Mouse (Mus musculus): Measurements from ENCODE around the gene Tnxb. TPM values are rescaled to one million over a fixed set of nuclear protein-coding genes. Genes with fewer than 3 reads are reported as not detected.

Tnxb gene
- polyA plus RNA-seq, 1 experiment from 2014 or later: not detected

DNA sequence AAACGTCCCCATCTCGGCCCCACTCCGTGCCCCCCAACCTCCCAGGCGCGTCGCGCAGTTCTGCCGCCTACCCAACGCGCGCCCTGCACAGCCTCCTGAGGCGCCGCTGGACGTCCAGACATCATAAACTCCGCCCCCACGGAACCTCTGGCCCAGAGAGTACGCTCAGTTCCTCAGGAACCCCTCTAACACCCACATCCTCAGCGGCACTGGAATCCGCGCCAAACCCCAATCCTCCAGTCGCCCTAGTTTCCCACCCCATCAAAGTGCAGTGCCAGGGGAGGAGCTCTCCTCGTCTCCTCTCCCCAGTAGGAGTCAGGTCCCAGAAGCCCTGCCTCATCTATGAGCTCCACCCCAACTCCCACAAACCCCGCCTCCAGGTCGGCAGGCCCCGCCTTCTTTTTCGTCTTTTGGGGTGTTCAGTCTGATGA is 38.1 kb upstream of the Tnxb start:
- Histone ChIP-seq H3K79me2 (ENCODE audit: inconsistent target) (no peaks in the 10 kb centered on the region; the same call in 1 of the 2 replicates), H3K4me3 (ENCODE audit: inconsistent target) (peak overlapping the region; percentile 20; the same call in 1 of the 2 replicates), H3K27ac (peak overlapping the region; percentile 89), H3K36me3 (ENCODE audit: inconsistent target) (no peaks in the 10 kb centered on the region)
- 1% methylated on average over 15 of the region's 26 CpGs for WGBS (ENCODE audit: missing documents)

DNA sequence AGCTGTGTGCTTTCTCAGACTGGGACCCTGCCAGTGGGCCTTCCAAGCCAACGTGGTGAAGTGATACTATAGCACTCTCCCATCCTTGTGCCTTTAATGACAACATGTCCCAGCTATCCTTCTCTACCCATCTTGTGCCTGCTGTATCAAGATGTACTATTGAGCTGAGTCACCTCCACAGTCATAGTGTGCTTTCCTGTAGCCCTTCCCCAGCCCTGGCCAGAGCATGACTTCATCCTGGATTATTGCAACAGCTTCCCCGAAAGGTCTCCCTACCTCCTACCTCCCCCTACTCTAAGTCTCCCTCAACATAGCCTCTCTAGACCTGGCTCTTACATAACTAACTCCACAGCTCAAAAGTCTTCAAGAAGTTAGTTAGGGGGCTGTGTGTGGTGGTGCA is 34.7 kb upstream of the Tnxb start:
- H3K36me3 ChIP-seq (ENCODE audit: inconsistent target): no peaks in the 10 kb centered on the region
- no peaks in the 10 kb centered on the region; the same call in 1 of the 2 replicates for H3K79me2 ChIP-seq (ENCODE audit: inconsistent target)
- no peak overlapping the region for H3K4me3 ChIP-seq (ENCODE audit: inconsistent target)
- WGBS (ENCODE audit: missing documents): 28% methylated on average over 2 of the region's 2 CpGs
- H3K27ac ChIP-seq: no peak overlapping the region

DNA sequence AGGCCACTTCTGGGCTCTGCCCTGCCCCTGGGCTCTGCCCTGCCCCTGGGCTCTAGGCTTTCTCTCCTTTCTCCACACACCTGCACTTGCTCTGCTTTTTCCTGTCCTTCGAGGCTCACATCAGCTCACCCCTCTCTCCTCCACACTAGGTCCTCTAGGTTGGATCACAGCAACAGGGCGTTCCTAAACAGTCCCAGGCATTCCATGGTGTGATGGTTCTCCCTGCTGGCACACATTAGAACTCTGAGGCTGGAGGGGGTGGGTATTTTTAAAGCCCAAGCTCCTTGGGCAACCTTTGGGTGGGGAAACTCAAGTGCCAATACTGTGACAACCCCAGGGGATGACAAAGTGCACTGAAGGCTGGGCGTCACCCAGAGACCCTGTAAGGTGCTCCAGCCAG is 32.9 kb upstream of the Tnxb start:
- Histone ChIP-seq H3K4me3 (ENCODE audit: inconsistent target) (no peak overlapping the region), H3K27ac (peak overlapping the region; percentile 90), H3K79me2 (ENCODE audit: inconsistent target) (no peaks in the 10 kb centered on the region; the same call in 1 of the 2 replicates), H3K36me3 (ENCODE audit: inconsistent target) (no peaks in the 10 kb centered on the region)
- 89% methylated on average over 2 of the region's 3 CpGs for WGBS (ENCODE audit: missing documents)

DNA sequence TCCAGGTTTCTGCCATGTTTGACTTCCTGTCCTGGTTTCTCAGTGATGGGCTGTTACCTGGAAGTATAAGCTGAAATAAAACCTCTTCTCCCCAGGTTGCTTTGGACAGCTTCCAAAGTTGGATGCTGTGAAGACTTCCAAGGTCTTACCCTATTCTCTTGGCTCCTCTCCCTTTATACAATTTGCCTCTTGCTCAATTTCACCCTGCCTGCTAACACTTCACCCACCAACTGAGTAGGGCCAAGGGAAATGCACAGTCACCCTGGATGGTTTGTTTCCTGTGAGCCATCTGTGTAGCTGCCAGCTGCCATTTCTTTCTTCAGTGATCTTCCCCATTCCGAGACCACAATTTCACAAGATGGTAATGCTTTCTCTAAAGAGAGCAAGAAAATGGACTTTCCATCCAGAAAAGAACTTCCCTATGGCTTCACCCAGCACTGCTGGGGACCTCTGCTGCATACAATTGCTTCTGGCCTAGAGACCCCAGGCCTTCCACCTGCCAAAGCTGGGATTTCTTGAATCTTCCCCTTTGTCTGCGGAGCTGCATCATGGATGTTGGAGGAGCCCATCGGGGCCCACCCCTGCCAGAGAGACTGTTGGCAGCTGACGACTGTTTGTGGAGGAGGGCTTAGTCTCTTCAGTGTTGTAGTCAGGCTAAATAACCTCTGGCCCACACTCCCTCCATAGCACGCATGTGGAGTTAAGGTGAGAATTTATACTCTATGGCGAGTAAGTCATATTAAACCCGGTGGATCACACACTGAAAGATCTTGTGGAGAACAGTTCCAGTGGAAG is 30.7 kb upstream of the Tnxb start:
- Histone ChIP-seq H3K27ac (peak overlapping the region; percentile 90), H3K79me2 (ENCODE audit: inconsistent target) (no peaks in the 10 kb centered on the region; the same call in 1 of the 2 replicates), H3K36me3 (ENCODE audit: inconsistent target) (no peaks in the 10 kb centered on the region), H3K4me3 (ENCODE audit: inconsistent target) (no peak overlapping the region)
- WGBS (ENCODE audit: missing documents): 50% methylated on average over 7 of the region's 7 CpGs

DNA sequence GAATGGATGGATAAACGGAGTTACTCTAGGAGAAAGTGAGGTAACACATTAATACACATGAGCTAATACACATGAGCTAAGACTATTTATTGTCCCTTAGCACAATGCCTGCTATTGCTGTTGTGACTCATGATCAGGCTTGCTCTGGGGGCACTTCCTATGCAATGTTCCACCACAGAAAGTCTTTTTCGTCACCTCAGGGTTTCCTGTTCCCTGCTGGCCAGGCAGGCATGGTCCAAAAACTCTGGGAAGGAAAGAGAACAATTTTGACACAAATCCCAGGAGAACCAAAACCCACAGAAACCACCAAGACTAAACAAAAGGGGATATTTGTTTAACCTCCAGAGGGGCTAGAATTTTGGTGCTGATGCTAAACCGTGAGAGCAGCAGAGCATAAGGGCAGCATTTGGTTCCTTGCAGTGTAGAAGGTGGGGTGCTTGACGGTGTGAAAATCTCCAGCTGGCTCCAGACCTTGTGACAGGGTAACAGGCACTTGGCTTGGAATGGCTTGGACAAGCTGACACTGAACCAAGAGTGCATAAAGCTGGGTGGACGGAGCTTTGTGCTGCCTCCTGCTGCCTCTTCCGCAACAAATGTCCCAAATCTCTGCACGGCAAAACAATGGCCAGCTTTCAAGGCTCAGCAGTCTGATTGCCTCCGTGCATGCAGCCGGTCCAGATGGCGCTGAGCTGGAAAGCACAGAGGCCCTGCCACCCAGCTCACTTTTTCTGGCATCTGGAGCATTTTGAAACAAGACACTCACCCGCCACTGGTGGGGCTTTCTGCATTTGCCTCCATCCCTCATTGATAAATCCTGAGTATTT is 29.3 kb upstream of the Tnxb start:
- H3K27ac ChIP-seq: peak overlapping the region; percentile 90
- no peaks in the 10 kb centered on the region for H3K36me3 ChIP-seq (ENCODE audit: inconsistent target)
- peaks cover 13% of the 10 kb centered on the region; the same call in 1 of the 2 replicates for H3K79me2 ChIP-seq (ENCODE audit: inconsistent target)
- H3K4me3 ChIP-seq (ENCODE audit: inconsistent target): no peak overlapping the region
- WGBS (ENCODE audit: missing documents): 53% methylated on average over 11 of the region's 11 CpGs

DNA sequence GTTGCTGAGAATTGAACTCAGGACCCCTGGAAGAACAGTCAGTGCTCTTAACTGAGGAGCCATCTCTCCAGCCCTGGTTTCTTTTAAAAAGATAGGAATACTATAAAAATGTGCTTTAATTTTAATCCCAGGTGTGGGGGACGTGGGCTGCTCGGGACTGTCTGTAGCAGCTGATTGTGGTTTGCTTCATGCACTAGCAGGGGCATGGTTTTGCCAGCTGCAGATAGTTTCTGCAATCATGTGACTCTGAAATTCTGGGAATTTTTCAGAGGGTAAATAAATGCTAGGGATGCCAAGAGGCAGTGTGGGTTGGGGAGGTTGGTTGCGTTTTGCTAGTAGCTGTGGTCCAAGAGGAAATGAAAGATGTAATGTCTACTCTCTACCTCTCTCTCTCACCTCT is 28.4 kb upstream of the Tnxb start:
- no peak overlapping the region for H3K4me3 ChIP-seq (ENCODE audit: inconsistent target)
- WGBS (ENCODE audit: missing documents): 73% methylated on average over 3 of the region's 3 CpGs
- H3K79me2 ChIP-seq (ENCODE audit: inconsistent target): peaks cover 18% of the 10 kb centered on the region; the same call in 1 of the 2 replicates
- H3K36me3 ChIP-seq (ENCODE audit: inconsistent target): no peaks in the 10 kb centered on the region
- peak overlapping the region; percentile 90 for H3K27ac ChIP-seq

DNA sequence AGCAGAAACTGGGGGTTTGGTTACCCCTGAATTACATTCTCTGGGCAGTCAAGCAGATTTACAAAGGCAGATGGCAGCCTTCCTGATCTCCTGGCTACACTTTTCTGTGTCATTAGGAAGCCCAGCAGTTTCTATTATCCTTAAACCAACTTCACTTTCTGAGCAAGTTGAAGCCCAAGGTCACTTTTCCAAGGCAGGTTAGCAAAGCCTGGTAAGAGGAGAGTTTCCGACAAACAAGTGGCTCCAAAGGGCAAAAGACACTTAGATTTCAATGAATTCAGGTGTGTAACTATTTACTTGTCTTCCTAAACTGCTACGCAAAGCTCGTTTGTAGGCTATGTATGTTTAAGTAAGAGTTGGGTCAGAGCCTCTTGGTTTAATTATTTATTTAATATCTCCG is 27.0 kb upstream of the Tnxb start:
- Histone ChIP-seq H3K36me3 (ENCODE audit: inconsistent target) (no peaks in the 10 kb centered on the region), H3K79me2 (ENCODE audit: inconsistent target) (peaks cover 29% of the 10 kb centered on the region), H3K4me3 (ENCODE audit: inconsistent target) (no peak overlapping the region), H3K27ac (peak overlapping the region; percentile 90)
- 95% methylated on average over 4 of the region's 4 CpGs for WGBS (ENCODE audit: missing documents)

DNA sequence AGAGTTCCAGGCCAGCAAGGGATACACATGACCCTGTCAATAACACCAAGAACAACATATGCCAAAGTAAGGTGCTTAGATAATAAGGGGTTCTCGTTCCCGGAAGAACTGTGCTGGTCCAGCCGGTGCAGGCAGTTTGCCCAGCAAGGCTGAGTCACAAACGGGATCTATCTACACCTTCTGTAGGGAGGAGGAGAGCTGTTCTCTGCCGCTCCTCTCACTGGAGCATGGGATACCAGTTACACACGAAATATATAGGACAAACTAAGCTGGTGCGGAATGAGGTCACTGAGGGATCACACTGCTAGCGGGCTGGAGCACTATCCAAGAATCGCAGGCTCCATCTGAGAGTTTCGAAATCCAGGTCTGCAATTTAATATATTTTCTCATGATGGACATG is 26.4 kb upstream of the Tnxb start:
- 85% methylated on average over 10 of the region's 10 CpGs for WGBS (ENCODE audit: missing documents)
- Histone ChIP-seq H3K79me2 (ENCODE audit: inconsistent target) (peaks cover 34% of the 10 kb centered on the region), H3K27ac (no peak overlapping the region), H3K4me3 (ENCODE audit: inconsistent target) (no peak overlapping the region), H3K36me3 (ENCODE audit: inconsistent target) (no peaks in the 10 kb centered on the region)

DNA sequence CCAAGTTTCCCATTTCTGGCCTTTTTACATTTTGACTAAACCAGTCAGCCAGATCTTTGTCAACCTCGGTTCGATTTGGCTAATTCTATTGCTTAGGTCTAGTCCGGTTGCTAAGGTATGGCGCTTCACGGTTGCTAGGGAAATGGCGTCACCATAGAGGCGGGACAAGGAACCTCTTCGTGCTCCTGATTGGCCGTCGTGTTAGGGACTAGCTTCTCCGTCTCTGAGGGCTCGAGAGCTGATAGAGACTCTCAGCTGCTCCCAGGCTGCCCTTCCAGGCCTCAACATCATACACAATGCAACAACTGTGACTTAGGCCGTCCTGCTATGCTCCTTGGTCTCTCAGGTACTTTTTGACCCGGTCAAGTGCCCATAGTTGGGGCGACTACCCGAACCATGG is 25.7 kb upstream of the Tnxb start, which contains the start of gene Fkbpl:
Gene Fkbpl (plus strand): TSS at position 157 of the 400 bp plus-strand sequence.
- peak within 1 kb of the TSS; percentile 71 for H3K4me3 ChIP-seq (ENCODE audit: inconsistent target)
- no peaks in the 10 kb centered on the region; the same call in 1 of the 2 replicates for H3K36me3 ChIP-seq (ENCODE audit: inconsistent target)
- peaks cover 35% of the 10 kb centered on the region for H3K79me2 ChIP-seq (ENCODE audit: inconsistent target)
- peak within 1 kb of the TSS; percentile 63 for H3K27ac ChIP-seq
- WGBS (ENCODE audit: missing documents): 1% methylated on average over 16 of the region's 16 CpGs

DNA sequence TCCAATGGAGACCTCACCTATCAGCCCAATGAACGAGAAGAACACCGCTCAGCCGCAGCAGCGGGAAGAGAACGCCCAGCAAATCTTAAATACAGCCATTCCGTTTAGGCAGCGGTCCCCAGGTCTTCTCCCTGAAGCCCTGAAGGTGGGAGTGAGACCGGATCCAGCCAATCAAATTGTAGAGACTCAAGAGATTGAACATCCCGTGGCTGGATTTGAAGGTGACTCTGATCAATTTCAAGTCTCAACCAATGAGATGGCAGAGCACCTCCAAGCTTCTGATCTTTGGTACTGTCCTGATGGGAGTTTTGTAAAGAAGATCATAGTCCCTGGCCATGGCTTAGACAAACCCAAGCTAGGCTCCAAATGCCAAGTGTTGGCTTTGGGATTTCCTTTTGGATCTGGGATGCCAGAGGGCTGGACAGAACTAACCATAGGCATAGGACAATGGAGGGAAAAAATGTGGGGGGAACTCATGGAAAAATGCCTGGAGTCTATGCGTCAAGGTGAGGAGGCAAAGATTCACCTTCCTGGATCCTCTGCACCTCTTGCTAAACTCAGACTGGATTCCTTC is 25.0 kb upstream of the Tnxb start:
- Histone ChIP-seq H3K4me3 (ENCODE audit: inconsistent target) (peak overlapping the region; percentile 71), H3K36me3 (ENCODE audit: inconsistent target) (peaks cover 5% of the 10 kb centered on the region; the same call in 1 of the 2 replicates), H3K27ac (peak overlapping the region; percentile 63), H3K79me2 (ENCODE audit: inconsistent target) (peaks cover 35% of the 10 kb centered on the region)
- WGBS (ENCODE audit: missing documents): 65% methylated on average over 10 of the region's 10 CpGs

DNA sequence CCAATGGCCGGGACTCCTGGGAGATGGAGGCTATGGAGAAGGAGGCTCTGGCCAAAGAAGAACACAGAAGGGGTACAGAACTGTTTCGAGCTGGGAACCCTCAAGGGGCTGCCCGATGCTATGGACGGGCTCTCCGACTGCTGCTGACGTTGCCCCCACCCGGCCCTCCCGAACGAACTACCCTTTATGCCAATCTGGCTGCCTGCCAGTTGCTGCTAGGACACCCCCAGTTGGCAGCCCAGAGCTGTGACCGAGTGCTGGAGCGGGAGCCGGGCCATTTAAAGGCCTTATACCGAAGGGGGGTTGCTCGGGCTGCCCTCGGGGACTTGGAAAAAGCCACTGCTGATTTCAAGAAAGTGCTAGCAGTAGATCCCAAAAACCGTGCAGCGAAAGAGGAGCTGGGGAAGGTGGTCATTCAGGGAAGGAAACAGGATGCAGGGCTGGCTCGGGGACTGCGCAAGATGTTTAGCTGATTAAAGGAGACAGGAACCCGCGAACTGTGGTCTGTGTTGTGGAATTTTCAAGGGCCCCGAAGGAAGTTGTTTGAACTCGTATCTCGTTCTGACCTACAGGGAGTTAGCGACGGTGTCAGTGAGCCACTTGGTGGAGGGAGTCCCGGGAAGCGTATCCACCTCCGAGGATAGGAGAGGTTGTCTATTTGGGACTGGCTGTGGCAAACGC is 24.4 kb upstream of the Tnxb start:
- H3K4me3 ChIP-seq (ENCODE audit: inconsistent target): no peak overlapping the region
- 39% methylated on average over 27 of the region's 30 CpGs for WGBS (ENCODE audit: missing documents)
- H3K27ac ChIP-seq: no peak overlapping the region

DNA sequence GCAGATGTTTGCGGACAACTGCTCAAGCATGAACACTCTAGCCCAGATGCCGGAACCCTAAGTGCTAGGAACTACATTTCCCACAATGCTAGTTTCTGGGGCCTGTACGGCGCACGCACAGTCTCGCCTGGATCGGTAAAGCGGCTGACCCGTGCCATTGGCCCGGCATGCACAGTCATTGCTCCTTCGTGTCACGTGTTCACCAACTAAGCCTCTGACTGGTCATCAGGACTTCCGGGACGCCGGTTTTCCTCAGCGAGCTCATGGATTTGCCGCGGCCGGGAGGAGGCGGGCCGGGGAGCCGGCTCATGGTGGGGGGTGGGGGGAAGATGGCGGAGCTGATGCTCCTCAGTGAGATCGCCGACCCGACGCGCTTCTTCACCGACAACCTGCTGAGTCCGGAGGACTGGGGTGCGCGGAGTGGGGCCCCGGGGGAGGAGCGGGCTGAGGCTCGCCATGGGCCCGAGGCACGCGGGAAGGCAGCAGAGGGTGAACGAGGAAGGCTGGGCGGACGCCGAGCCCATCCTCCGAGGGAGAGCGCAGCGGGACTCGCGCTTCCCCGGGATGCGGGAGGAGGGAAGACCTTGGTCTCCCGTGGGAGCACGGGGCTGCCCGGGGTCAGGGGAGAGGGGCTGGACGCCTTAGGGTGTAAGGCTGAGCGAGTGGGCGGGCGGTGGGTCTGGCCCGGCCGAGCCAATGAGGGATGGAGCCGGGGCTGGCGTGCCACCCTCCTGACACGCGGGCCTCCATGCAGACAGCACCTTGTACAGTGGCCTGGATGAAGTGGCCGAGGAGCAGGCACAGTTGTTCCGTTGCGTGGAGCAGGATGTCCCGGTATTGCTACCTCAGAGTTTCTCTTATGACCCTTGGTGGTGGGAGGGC is 23.2 kb upstream of the Tnxb start, which contains the start of gene Atf6b:
Gene Atf6b (plus strand): TSS at position 241 of the 882 bp plus-strand sequence.
- Histone ChIP-seq H3K36me3 (ENCODE audit: inconsistent target) (peaks cover 21% of the 10 kb centered on the region; the same call in 1 of the 2 replicates), H3K27ac (no peak within 1 kb of the TSS)
- WGBS (ENCODE audit: missing documents): 1% methylated on average over 59 of the region's 66 CpGs

More for the DNA sequence above, 24.4 kb upstream of the Tnxb start:
- Histone ChIP-seq H3K79me2 (ENCODE audit: inconsistent target) (peaks cover 35% of the 10 kb centered on the region), H3K36me3 (ENCODE audit: inconsistent target) (peaks cover 12% of the 10 kb centered on the region; the same call in 1 of the 2 replicates)

More for the DNA sequence above, 23.2 kb upstream of the Tnxb start, which contains the start of gene Atf6b:
- peaks cover 35% of the 10 kb centered on the region for H3K79me2 ChIP-seq (ENCODE audit: inconsistent target)
- peak within 1 kb of the TSS; percentile 38 for H3K4me3 ChIP-seq (ENCODE audit: inconsistent target)
